Mouse (Mus musculus) embryonic facial prominence, embryonic 10.5 days (tissue): ENCODE measurements around the gene Grn. TPM values are rescaled to one million over a fixed set of nuclear protein-coding genes. Genes with fewer than 3 reads are reported as not detected.

Source experiments
- DNase-seq: peaks from one replicate; pipeline ENCODE4 v3.0.0-alpha.2; 2017; ENCODE audit warnings: low spot score
- H3K27ac ChIP-seq: fragments of 300-500 bp; sonication (generic); replicated peaks from 2 replicates; pipeline ENCODE4 v1.5.1; 2016; ENCODE audit warnings: mild to moderate bottlenecking
- H3K27me3 ChIP-seq: fragments of 300-500 bp; sonication (generic); replicated peaks from 2 replicates; pipeline ENCODE4 v1.6.1; 2016; ENCODE audit warnings: low read depth, mild to moderate bottlenecking; ENCODE audit not compliant: poor library complexity, severe bottlenecking
- H3K36me3 ChIP-seq: fragments of 300-500 bp; sonication (generic); replicated peaks from 2 replicates; pipeline ENCODE4 v1.6.1; 2016; ENCODE audit warnings: mild to moderate bottlenecking, moderate library complexity
- H3K4me1 ChIP-seq: fragments of 300-500 bp; sonication (generic); 2 replicates; pipeline ENCODE4 v1.6.1; 2016
- H3K4me3 ChIP-seq: fragments of 300-500 bp; sonication (generic); 2 replicates; pipeline ENCODE4 v1.5.1; 2016; ENCODE audit warnings: mild to moderate bottlenecking, moderate library complexity
- H3K9me3 ChIP-seq: fragments of 300-500 bp; sonication (generic); 2 replicates; pipeline ENCODE4 v1.6.1; 2016; ENCODE audit warnings: mild to moderate bottlenecking
- WGBS: fragments of 180-500 bp; shearing (Covaris S2); methylation state at CpG from one replicate; pipeline ENCODE4 v1.1.7; 2016; 5-methylcytosine and 5-hydroxymethylcytosine counted together
- microRNA-seq: library from miRNA; unstranded; fragments of <30 nt; microRNA quantifications from one replicate; pipeline ENCODE4, GENCODE M21; 2017
- polyA plus RNA-seq: library from polyadenylated mRNA; unstranded; fragments of >200 nt; fragmentation: Nextera tagmentation; extraction: Ambion mirVana; gene quantifications from 2 replicates; pipeline ENCODE4 v1.2.1, GENCODE M21; 2016

Gene Grn
- polyA plus RNA-seq, 1 experiment from 2014 or later = 87.3 TPM

GRCm38 (mm10) chr11:102481779-102482178, 51.7 kb downstream of the Grn start:
- 94% methylated on average over 10 of the region's 10 CpGs for WGBS
- no peaks in the 10 kb centered on the region for H3K9me3 ChIP-seq
- H3K4me1 ChIP-seq = no peaks in the 10 kb centered on the region
- H3K27me3 ChIP-seq = no peaks in the 10 kb centered on the region
- no peak overlapping the region for H3K27ac ChIP-seq
- no peak overlapping the region for H3K4me3 ChIP-seq
- DNase-seq = no peak
- H3K36me3 ChIP-seq = peaks cover 93% of the 10 kb centered on the region

Small RNAs within 50 kb of the gene (microRNA-seq; reads per million reads assigned to microRNA genes)
- not detected for gene Mir6930

Other genes with a start within 250 kb of the Grn start
- gene Lsm12, start 245.0 kb upstream of the Grn start, polyA plus RNA-seq = 145 and 155 TPM in 2 replicates
- 38.2 and 39.6 TPM in 2 replicates for gene G6pc3, start 240.7 kb upstream of the Grn start, polyA plus RNA-seq
- gene Hdac5, start 200.1 kb upstream of the Grn start, polyA plus RNA-seq = 49.6 and 52.9 TPM in 2 replicates
- 30.1 and 32.4 TPM in 2 replicates for gene BC030867, start 181.4 kb upstream of the Grn start, polyA plus RNA-seq
- 0.09 and 0.10 TPM in 2 replicates for gene Asb16, start 161.6 kb upstream of the Grn start, polyA plus RNA-seq
- 45.2 and 46.2 TPM in 2 replicates for gene Tmub2, start 145.4 kb upstream of the Grn start, polyA plus RNA-seq
- 15.6 and 18.2 TPM in 2 replicates for gene Atxn7l3, start 133.7 kb upstream of the Grn start, polyA plus RNA-seq
- gene Ubtf, start 110.6 kb upstream of the Grn start, polyA plus RNA-seq = 94.2 and 96.3 TPM in 2 replicates
- gene Slc4a1, start 64.1 kb upstream of the Grn start, polyA plus RNA-seq = 29.7 and 33.8 TPM in 2 replicates
- gene Rundc3a, start 36.9 kb upstream of the Grn start, polyA plus RNA-seq = 10.0 and 11.9 TPM in 2 replicates
- 229 and 241 TPM in 2 replicates for gene Slc25a39, start 22.4 kb upstream of the Grn start, polyA plus RNA-seq
- gene Fam171a2, start 17.4 kb downstream of the Grn start, polyA plus RNA-seq = 3.4 and 3.7 TPM in 2 replicates
- 3.9 and 6.5 TPM in 2 replicates for gene Itga2b, start 39.8 kb downstream of the Grn start, polyA plus RNA-seq
- gene Gpatch8, start 126.1 kb downstream of the Grn start, polyA plus RNA-seq = 74.6 and 76.7 TPM in 2 replicates
- 5.3 and 6.2 TPM in 2 replicates for gene Gm11627, start 149.1 kb downstream of the Grn start, polyA plus RNA-seq
- gene Fzd2, start 174.1 kb downstream of the Grn start, polyA plus RNA-seq = 45.8 and 49.0 TPM in 2 replicates
- gene Meioc, start 233.4 kb downstream of the Grn start, polyA plus RNA-seq = 0.39 and 0.40 TPM in 2 replicates